Mouse (Mus musculus) thymus, adult 2 months (tissue): ENCODE results near the gene Cntn1. TPM values are rescaled to one million over a fixed set of nuclear protein-coding genes. Genes with fewer than 3 reads are reported as not detected.

Experiments used
- DNase-seq: peaks from one replicate; pipeline ENCODE4 v3.0.0; 2021
- H3K27ac ChIP-seq: fragments of 200-500 bp; 2 replicates; pipeline ENCODE4 v1.5.1; 2012; ENCODE audit warnings: low read length, control low read depth; ENCODE audit not compliant: control insufficient read depth, insufficient read depth
- H3K27me3 ChIP-seq: fragments of 200-500 bp; 2 replicates; pipeline ENCODE4 v1.6.1; 2012; ENCODE audit warnings: mild to moderate bottlenecking, low read length, moderate library complexity, mixed read lengths; ENCODE audit not compliant: control insufficient read depth, insufficient read depth
- H3K36me3 ChIP-seq: fragments of 200-500 bp; 2 replicates; pipeline ENCODE4 v1.6.1; 2012; ENCODE audit warnings: mild to moderate bottlenecking, low read length, moderate library complexity; ENCODE audit not compliant: control insufficient read depth, insufficient read depth
- H3K4me1 ChIP-seq: fragments of 200-500 bp; replicated peaks from 2 replicates; pipeline ENCODE4 v1.6.1; 2012; ENCODE audit warnings: low read length; ENCODE audit not compliant: control insufficient read depth, insufficient read depth
- H3K4me3 ChIP-seq: fragments of 200-500 bp; 2 replicates; pipeline ENCODE4 v1.5.1; 2012; ENCODE audit warnings: mild to moderate bottlenecking, low read length, control low read depth, moderate library complexity; ENCODE audit not compliant: control insufficient read depth, insufficient read depth
- CTCF ChIP-seq: fragments of 200-500 bp; IDR thresholded peaks from 2 replicates; pipeline ENCODE4 v1.5.1; 2012; ENCODE audit warnings: mild to moderate bottlenecking, control low read depth, low read length, moderate library complexity, borderline replicate concordance; ENCODE audit not compliant: control insufficient read depth, poor library complexity, insufficient read depth; ENCODE audit errors: extremely low read depth
- POLR2A ChIP-seq: fragments of 200-500 bp; IDR thresholded peaks from 2 replicates; pipeline ENCODE4 v1.6.1; 2012; ENCODE audit warnings: mild to moderate bottlenecking, low read length, control low read depth, moderate library complexity; ENCODE audit not compliant: control insufficient read depth, poor library complexity, insufficient read depth; ENCODE audit errors: extremely low read depth
- WGBS: fragments of 180-500 bp; shearing (Covaris S2); methylation state at CpG from one replicate; pipeline ENCODE4 v1.1.7; 2018; 5-methylcytosine and 5-hydroxymethylcytosine counted together
- polyA plus RNA-seq: library from polyadenylated mRNA; depleted of rRNA; stranded (reverse); fragments of >200 nt; gene quantifications from 2 replicates; pipeline ENCODE4 v1.2.3, GENCODE M21; 2012

Cntn1 gene
- polyA plus RNA-seq, 1 experiment = 0.23 TPM

DNA sequence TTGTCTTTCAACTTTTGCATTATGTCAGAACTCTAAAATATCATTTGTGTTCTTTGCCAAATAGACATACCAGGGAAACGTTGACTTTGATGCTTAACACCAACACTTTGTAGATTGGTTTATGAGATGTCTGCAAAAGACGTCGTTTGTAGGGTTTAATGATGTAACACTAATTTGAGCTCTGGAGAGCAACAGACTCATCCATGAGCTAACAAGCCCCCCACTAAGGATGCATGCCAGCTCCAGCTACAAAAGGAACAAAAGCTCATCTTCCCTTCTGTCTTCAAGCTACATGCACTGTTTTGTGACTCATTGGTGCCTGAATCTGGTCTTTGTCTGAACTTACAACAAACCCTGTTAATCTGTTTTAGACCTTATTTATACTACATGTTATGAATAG, 28.5 kb downstream of the Cntn1 start:
- Histone ChIP-seq H3K4me1 (no peaks in the 10 kb centered on the region), H3K4me3 (no peak overlapping the region), H3K27me3 (no peaks in the 10 kb centered on the region), H3K27ac (no peak overlapping the region), H3K36me3 (no peaks in the 10 kb centered on the region)
- no peak for DNase-seq
- 89% methylated on average over 3 of the region's 3 CpGs for WGBS
- TF ChIP-seq POLR2A (no peak), CTCF (no peak)

DNA sequence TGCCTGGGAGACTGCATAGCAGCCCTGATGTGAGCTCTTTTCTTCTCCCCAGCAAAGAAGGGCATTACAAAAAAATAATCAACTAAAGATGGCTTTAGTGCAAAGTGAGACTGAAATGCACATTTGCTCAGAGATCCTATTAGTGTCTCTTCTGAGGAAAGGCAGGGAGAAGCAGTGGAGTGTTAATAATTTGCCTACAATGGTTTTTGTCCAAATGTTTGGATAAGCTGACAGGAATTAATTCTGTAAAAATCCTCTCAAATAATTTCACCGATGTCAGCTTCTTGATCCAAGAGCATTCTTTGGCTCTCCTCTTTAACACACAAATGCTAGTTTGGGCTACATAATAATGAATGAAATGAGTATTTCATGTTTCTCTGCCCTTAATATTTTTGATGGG, 34.9 kb downstream of the Cntn1 start:
- Histone ChIP-seq H3K4me1 (no peaks in the 10 kb centered on the region), H3K36me3 (no peaks in the 10 kb centered on the region), H3K27me3 (no peaks in the 10 kb centered on the region), H3K4me3 (no peak overlapping the region), H3K27ac (no peak overlapping the region)
- WGBS = 94% methylated on average over 1 of the region's 1 CpGs
- no peak for TF ChIP-seq CTCF
- TF ChIP-seq POLR2A = no peak
- DNase-seq = no peak

GRCm38 (mm10) chr15:92087691-92088286, 36.8 kb downstream of the Cntn1 start:
- TF ChIP-seq POLR2A (no peak), CTCF (no peak)
- no peaks in the 10 kb centered on the region for H3K27me3 ChIP-seq
- WGBS = 96% methylated on average over 6 of the region's 6 CpGs
- no peak overlapping the region for H3K27ac ChIP-seq
- no peaks in the 10 kb centered on the region for H3K4me1 ChIP-seq
- DNase-seq = no peak
- no peak overlapping the region for H3K4me3 ChIP-seq
- H3K36me3 ChIP-seq = no peaks in the 10 kb centered on the region

DNA sequence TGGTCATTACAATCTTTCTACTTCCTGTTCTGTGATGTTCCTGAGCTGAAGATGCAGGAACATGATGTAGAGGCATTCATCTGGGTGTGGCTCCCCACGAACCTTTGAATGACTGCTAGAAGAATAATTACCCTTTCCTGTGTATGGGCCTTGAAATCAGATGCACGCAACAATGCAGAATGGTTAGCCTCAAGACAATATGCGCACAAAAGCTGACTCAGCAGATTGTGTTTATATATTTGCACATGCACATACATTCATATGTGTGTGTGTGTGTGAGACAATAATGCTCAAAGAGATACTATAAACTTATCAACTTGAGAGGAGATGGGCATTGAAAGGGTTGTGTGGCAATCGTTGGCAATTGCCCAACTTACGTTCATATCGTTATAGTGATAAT, 39.8 kb downstream of the Cntn1 start:
- WGBS = 83% methylated on average over 6 of the region's 6 CpGs
- H3K27me3 ChIP-seq = no peaks in the 10 kb centered on the region
- no peaks in the 10 kb centered on the region for H3K36me3 ChIP-seq
- TF ChIP-seq POLR2A = no peak
- no peak for TF ChIP-seq CTCF
- DNase-seq = no peak
- H3K27ac ChIP-seq = no peak overlapping the region
- H3K4me1 ChIP-seq = no peaks in the 10 kb centered on the region
- no peak overlapping the region for H3K4me3 ChIP-seq

DNA sequence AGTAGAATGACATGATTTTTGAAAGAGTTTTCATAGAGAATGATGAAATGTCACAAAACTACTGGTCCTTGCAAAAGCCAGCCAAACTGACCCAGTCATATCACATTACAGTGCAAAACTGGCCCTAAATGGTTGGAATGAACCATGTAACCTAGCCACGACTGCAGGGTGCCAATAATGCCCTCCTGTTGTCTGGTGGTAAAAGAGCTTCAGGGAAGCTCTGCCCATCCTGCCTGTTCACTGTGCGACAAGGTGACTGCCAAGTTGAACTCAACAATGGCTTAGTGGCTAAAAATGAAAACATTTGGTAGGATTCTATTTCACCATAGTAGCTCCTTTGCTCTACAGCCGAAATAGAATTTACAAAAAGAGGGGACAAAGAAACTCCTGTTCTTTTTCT, 41.1 kb downstream of the Cntn1 start:
- no peak for DNase-seq
- no peak for TF ChIP-seq POLR2A
- TF ChIP-seq CTCF = no peak
- 88% methylated on average over 3 of the region's 3 CpGs for WGBS
- Histone ChIP-seq H3K4me3 (no peak overlapping the region), H3K27me3 (no peaks in the 10 kb centered on the region), H3K27ac (no peak overlapping the region), H3K36me3 (no peaks in the 10 kb centered on the region), H3K4me1 (no peaks in the 10 kb centered on the region)

DNA sequence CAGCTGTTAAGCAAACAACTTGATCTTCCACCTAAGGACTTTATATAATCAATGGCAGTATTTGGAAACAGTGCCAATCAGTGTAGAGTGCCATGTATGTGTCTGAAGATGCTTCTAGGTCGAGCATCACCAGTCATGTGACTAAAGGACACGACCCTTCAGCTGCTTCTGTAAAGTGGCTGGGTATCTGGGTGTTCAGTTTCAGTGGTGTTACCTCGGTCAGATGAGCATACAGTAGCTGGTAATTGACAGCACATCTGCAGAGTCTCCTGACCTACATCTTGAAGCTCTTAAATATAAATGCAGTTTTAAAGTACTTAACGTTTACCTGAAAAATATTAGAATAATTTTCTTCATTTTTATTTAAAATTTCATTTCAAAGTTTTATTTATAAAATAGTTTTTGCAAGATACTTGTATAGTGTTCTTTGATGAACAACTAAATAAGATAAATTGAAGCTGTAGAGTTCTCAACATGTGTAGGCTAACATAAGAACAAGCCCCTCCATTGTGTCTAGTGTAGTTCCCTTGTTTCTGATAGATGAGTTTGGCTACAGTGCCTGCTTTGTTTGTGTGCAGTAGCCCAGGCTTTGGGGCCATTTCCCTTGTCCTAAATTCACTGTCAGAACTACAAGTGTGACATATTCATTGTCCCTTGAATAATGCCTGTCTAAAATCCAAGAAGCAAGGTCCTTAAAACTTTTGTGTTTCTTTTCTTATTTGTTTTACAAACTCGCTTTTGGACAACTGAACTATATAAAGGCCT, 48.6 kb downstream of the Cntn1 start:
- Histone ChIP-seq H3K4me3 (no peak overlapping the region), H3K36me3 (no peaks in the 10 kb centered on the region), H3K27ac (no peak overlapping the region), H3K4me1 (no peaks in the 10 kb centered on the region), H3K27me3 (no peaks in the 10 kb centered on the region)
- DNase-seq = no peak
- 83% methylated on average over 5 of the region's 5 CpGs for WGBS
- TF ChIP-seq CTCF = no peak
- no peak for TF ChIP-seq POLR2A
